Mouse (Mus musculus) lung, postnatal 0 days (tissue): Measurements from ENCODE around the gene Gm39566. TPM values are rescaled to one million over a fixed set of nuclear protein-coding genes. Genes with fewer than 3 reads are reported as not detected.

Source experiments
- ATAC-seq: fragments of 200-750 bp; cut with Nextera tagmentation; 2 replicates; pipeline ENCODE4 v1.8.0; 2017; ENCODE audit warnings: moderate library complexity
- DNase-seq: peaks from one replicate; pipeline ENCODE4 v3.0.0-alpha.2; 2016; ENCODE audit warnings: low spot score
- H3K27ac ChIP-seq: fragments of 300-500 bp; sonication (generic); 2 replicates; pipeline ENCODE4 v1.5.1; 2014; ENCODE audit warnings: antibody characterized with exemption, mild to moderate bottlenecking, low read length, mixed read lengths
- H3K27me3 ChIP-seq: fragments of 300-500 bp; sonication (generic); replicated peaks from 2 replicates; pipeline ENCODE4 v1.6.1; 2014; ENCODE audit warnings: low read length, mixed read lengths; ENCODE audit not compliant: insufficient read depth
- H3K36me3 ChIP-seq: fragments of 300-500 bp; sonication (generic); 2 replicates; pipeline ENCODE4 v1.6.1; 2014; ENCODE audit warnings: low read length, mixed read lengths; ENCODE audit not compliant: insufficient read depth
- H3K4me1 ChIP-seq: fragments of 300-500 bp; sonication (generic); 2 replicates; pipeline ENCODE4 v1.6.1; 2014; ENCODE audit warnings: antibody characterized with exemption, low read depth, low read length, mixed read lengths; ENCODE audit not compliant: insufficient read depth
- H3K4me2 ChIP-seq: fragments of 300-500 bp; sonication (generic); replicated peaks from 2 replicates; pipeline ENCODE4 v1.6.1; 2014; ENCODE audit warnings: low read depth, mild to moderate bottlenecking, low read length, moderate library complexity, mixed read lengths
- H3K4me3 ChIP-seq: fragments of 300-500 bp; sonication (generic); 2 replicates; pipeline ENCODE4 v1.5.1; 2014; ENCODE audit warnings: low read depth, low read length
- H3K9ac ChIP-seq: fragments of 300-500 bp; sonication (generic); replicated peaks from 2 replicates; pipeline ENCODE4 v1.6.1; 2014; ENCODE audit warnings: low read depth, mild to moderate bottlenecking
- H3K9me3 ChIP-seq: fragments of 300-500 bp; sonication (generic); 2 replicates; pipeline ENCODE4 v1.6.1; 2016; ENCODE audit warnings: low read length, mixed read lengths
- CTCF ChIP-seq: IDR thresholded peaks from 2 replicates; pipeline ENCODE4 v1.5.1; 2016; ENCODE audit warnings: antibody characterized with exemption, mild to moderate bottlenecking
- EP300 ChIP-seq: IDR thresholded peaks from 2 replicates; pipeline ENCODE4 v1.6.1; 2016; ENCODE audit warnings: antibody characterized with exemption, mild to moderate bottlenecking, control low read depth
- WGBS: fragments of 180-500 bp; shearing (Covaris S2); extraction: QIAGEN DNeasy Blood & Tissue Kit; methylation state at CpG from one replicate; pipeline ENCODE4 v1.1.7; 2014; 5-methylcytosine and 5-hydroxymethylcytosine counted together
- polyA plus RNA-seq: library from polyadenylated mRNA; unstranded; fragments of >200 nt; fragmentation: Nextera tagmentation; extraction: Ambion mirVana; gene quantifications from 2 replicates; pipeline ENCODE4 v1.2.1, GENCODE M21; 2015

Gm39566 gene
- polyA plus RNA-seq, 1 experiment from 2014 or later = not detected

DNA sequence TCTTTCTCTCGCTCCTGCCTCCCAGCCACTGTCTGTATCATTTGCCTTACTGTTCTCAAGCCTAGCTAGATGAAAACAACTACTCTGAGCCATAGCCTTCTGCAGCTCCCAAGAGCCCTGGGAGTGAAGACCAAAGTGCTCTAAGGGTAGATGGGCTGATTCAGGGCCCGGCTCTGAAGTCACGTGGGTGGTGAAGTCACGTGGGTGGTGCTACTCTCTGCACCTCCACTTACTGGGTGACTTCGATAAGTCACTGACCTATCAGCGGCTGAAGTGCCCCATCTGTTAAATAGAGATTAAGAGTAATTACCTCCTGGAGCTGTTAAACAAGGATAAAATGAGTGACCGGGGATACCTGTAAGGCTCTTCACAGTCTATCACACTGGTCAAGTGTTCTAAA, 38.9 kb upstream of the Gm39566 start:
- Histone ChIP-seq H3K4me3 (no peak overlapping the region), H3K27me3 (no peaks in the 10 kb centered on the region), H3K36me3 (peaks cover 16% of the 10 kb centered on the region), H3K9ac (no peak overlapping the region), H3K27ac (no peak overlapping the region), H3K4me2 (no peak overlapping the region), H3K4me1 (0 out of 2 replicates have a peak, but pooled peaks cover 3% of the 10 kb centered on the region), H3K9me3 (no peaks in the 10 kb centered on the region)
- DNase-seq = no peak
- TF ChIP-seq CTCF = no peak
- no peak for TF ChIP-seq EP300
- peak; percentile 29 for ATAC-seq
- 48% methylated on average over 7 of the region's 7 CpGs for WGBS

DNA sequence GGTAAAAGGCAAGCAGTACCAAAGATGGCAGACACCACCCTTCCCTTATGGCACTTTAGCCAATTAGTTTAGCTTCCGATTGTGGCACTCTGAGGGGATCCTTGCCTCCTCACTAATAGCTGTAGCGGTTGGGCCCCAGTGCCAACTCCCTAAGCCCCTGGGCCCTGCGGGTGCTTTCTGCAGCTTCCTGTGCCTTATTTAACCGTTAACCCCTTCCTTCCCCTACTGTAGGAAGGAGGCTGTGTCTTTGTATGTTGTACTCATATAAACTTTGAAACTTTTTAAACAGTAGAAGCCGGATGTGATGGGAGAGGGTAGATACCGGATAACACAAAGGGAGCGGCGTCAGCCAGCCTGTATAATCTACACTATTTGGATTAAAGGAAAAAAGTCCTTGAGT, 35.7 kb upstream of the Gm39566 start:
- H3K4me1 ChIP-seq = peaks cover 14% of the 10 kb centered on the region; the same call in 1 of the 2 replicates
- ATAC-seq = no peak
- H3K4me2 ChIP-seq = no peak overlapping the region
- H3K36me3 ChIP-seq = peaks cover 24% of the 10 kb centered on the region
- whole genome bisulfite sequencing = 59% methylated on average over 8 of the region's 8 CpGs
- no peak for DNase-seq
- H3K9me3 ChIP-seq = no peaks in the 10 kb centered on the region
- H3K4me3 ChIP-seq = no peak overlapping the region
- no peak overlapping the region for H3K27ac ChIP-seq
- no peak for TF ChIP-seq CTCF
- TF ChIP-seq EP300 = no peak
- H3K27me3 ChIP-seq = no peaks in the 10 kb centered on the region
- no peak overlapping the region for H3K9ac ChIP-seq

DNA sequence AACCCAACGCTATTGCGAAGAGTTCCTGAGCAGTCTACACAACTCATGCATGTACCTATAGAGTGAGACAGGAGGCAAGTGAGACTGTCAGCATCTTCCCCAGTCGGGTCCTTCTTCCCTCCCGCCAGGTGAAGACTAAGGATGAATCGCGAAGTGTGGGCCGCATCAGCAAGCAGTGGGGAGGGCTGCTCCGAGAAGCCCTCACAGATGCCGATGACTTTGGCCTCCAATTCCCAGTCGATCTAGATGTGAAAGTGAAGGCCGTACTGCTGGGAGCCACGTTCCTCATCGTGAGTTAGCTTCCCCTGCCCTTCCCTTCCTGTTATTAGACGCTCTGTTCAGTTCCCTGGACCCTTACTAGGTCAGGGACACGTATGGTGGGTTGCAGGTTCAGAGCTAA, 34.8 kb upstream of the Gm39566 start:
- DNase-seq (no peak), ATAC-seq (no peak)
- Histone ChIP-seq H3K9me3 (no peaks in the 10 kb centered on the region), H3K27ac (no peak overlapping the region), H3K27me3 (no peaks in the 10 kb centered on the region), H3K4me2 (no peak overlapping the region), H3K4me3 (no peak overlapping the region), H3K4me1 (peaks cover 18% of the 10 kb centered on the region; the same call in 1 of the 2 replicates), H3K9ac (no peak overlapping the region), H3K36me3 (peaks cover 24% of the 10 kb centered on the region)
- no peak for TF ChIP-seq EP300
- no peak for TF ChIP-seq CTCF
- WGBS = 85% methylated on average over 15 of the region's 15 CpGs

DNA sequence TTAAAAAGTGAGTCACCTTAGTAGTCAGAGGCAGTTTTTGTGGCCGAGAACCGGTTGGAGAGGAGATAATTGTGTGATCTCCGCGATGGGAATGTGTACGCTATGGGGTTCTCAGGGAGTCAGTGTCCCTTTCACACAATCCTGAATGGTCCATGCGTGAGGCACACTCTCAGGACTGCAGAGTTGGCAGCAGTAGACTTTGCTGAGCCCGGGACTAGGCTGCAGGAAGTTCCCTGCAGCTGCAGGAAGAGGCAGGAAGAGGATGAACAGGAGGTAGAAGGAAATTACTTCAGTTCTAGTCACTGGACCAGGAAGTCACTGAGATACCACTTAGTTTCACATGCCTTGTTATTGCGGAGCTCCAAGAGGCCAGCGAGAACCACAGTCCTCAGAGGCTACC, 34.0 kb upstream of the Gm39566 start:
- TF ChIP-seq EP300 = no peak
- TF ChIP-seq CTCF = no peak
- WGBS = 71% methylated on average over 9 of the region's 9 CpGs
- DNase-seq (no peak), ATAC-seq (no peak)
- Histone ChIP-seq H3K9ac (no peak overlapping the region), H3K4me2 (no peak overlapping the region), H3K27ac (peak overlapping the region; percentile 26; the same call in 1 of the 2 replicates), H3K4me3 (no peak overlapping the region), H3K36me3 (peaks cover 24% of the 10 kb centered on the region), H3K27me3 (no peaks in the 10 kb centered on the region), H3K9me3 (no peaks in the 10 kb centered on the region), H3K4me1 (peaks cover 18% of the 10 kb centered on the region; the same call in 1 of the 2 replicates)

DNA sequence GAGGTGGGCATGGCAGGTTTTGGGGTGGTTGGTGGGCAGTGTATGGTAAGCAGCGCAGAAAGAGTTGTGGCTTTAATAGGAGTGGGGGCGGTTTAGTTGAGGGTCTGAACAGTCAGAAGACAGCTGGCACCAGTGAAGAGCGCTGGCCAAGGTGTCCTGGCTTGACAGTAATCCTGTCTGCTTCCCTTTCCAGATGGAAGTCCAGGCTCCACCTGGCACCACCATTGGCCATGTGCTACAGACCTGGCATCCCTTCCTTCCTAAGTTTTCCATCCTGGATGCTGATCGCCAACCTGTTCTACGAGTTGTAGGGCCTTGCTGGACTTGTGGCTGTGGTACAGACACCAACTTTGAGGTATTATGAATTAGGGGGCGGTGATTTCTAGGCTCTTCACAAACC, 32.9 kb upstream of the Gm39566 start:
- no peak overlapping the region for H3K27ac ChIP-seq
- H3K4me3 ChIP-seq = no peak overlapping the region
- H3K9ac ChIP-seq = no peak overlapping the region
- ATAC-seq (no peak), DNase-seq (no peak)
- 94% methylated on average over 6 of the region's 6 CpGs for WGBS
- no peaks in the 10 kb centered on the region for H3K9me3 ChIP-seq
- no peaks in the 10 kb centered on the region for H3K27me3 ChIP-seq
- TF ChIP-seq EP300 = no peak
- no peak for TF ChIP-seq CTCF
- H3K4me2 ChIP-seq = peak overlapping the region; percentile 81; the same call in 1 of the 2 replicates
- H3K4me1 ChIP-seq = peaks cover 16% of the 10 kb centered on the region; the same call in 1 of the 2 replicates
- peaks cover 24% of the 10 kb centered on the region for H3K36me3 ChIP-seq

DNA sequence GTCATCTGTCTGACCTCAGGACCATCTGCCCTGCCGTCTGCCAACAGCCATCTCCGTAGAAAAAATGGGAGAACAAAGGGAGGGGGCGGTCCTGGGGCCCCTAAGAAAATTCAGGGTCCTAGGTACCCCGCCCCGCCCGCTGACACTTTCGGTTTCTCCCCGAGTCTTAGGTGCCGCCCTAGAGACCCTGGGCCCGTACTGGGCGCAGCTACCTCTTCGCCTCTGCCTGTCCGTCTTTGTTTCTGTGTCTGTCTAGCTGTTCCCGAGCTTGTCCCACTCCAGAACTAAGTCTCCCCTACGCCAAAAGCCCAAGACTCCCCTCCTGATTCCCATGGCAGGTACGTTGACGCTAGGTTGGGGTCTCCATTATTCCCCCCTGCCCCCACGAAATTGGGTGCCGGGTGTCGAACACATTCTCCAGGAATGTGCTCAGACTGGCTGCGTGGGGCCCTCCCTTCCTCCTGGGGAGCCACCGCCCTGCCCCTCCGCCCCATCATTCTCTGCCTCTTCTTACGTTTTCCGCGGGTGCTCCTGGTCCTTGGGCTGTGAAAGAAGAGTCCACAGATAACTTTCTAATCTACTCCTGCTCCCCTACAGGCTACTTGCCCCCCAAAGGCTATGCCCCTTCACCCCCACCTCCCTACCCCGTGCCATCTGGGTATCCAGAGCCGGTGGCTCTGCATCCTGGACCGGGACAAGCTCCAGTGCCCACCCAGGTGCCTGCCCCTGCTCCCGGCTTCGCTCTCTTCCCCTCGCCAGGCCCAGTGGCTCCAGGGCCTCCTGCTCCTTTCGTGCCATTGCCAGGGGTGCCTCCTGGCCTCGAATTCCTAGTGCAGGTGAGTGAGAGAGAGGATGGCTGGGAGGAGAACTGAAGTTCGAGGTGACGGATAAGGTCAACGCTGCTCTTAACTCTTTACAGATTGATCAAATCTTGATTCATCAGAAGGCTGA, 31.9 kb upstream of the Gm39566 start:
- TF ChIP-seq EP300 = no peak
- no peak for TF ChIP-seq CTCF
- peaks cover 15% of the 10 kb centered on the region; the same call in 1 of the 2 replicates for H3K4me1 ChIP-seq
- peak overlapping the region; percentile 81 for H3K4me2 ChIP-seq
- peak overlapping the region; percentile 72 for H3K9ac ChIP-seq
- peak; percentile 67 for DNase-seq
- peak; percentile 44 for ATAC-seq
- H3K36me3 ChIP-seq = peaks cover 24% of the 10 kb centered on the region
- peak overlapping the region; percentile 82 for H3K4me3 ChIP-seq
- no peaks in the 10 kb centered on the region for H3K9me3 ChIP-seq
- H3K27me3 ChIP-seq = no peaks in the 10 kb centered on the region
- WGBS = 8% methylated on average over 37 of the region's 37 CpGs
- H3K27ac ChIP-seq = peak overlapping the region; percentile 92
